Mouse (Mus musculus) bone marrow, adult 2 months (tissue): ENCODE results near the gene Efcab3.

Experiments
- CTCF ChIP-seq: fragments of 200-500 bp; IDR thresholded peaks from 2 replicates; pipeline ENCODE4 v1.5.1; 2011; ENCODE audit warnings: low read length, control low read depth; ENCODE audit not compliant: control insufficient read depth, insufficient read depth
- POLR2A ChIP-seq: fragments of 200-500 bp; IDR thresholded peaks from 2 replicates; pipeline ENCODE4 v1.6.1; 2011; ENCODE audit warnings: low read depth, mild to moderate bottlenecking, control low read depth, low read length, borderline replicate concordance; ENCODE audit not compliant: control insufficient read depth

GRCm38 (mm10) chr11:105155915-105156314 lies 92.5 kb downstream of the Efcab3 start:
- no peak for TF ChIP-seq POLR2A
- TF ChIP-seq CTCF, result no peak
